Mouse (Mus musculus) limb, embryonic 15.5 days (tissue): ENCODE measurements at regions not wholly inside any gene's neighbourhood (a gene's known extent, or its start where the extent isn't known, plus 50 kb on each side); places are given as distances from the start of the nearest gene placed in this dataset.

Experiments used
- ATAC-seq: fragments of 200-750 bp; cut with Nextera tagmentation; 2 replicates; pipeline ENCODE4 v1.8.0; 2017; ENCODE audit warnings: low read depth, moderate TSS enrichment; ENCODE audit not compliant: insufficient number of reproducible peaks, low FRiP score, low TSS enrichment
- H3K27ac ChIP-seq: fragments of 300-500 bp; sonication (generic); 2 replicates; pipeline ENCODE4 v1.5.1; 2015; ENCODE audit warnings: moderate library complexity, mild to moderate bottlenecking, inconsistent platforms
- H3K27me3 ChIP-seq: fragments of 300-500 bp; sonication (generic); 2 replicates; pipeline ENCODE4 v1.6.1; 2015; ENCODE audit warnings: inconsistent platforms
- H3K36me3 ChIP-seq: fragments of 300-500 bp; sonication (generic); 2 replicates; pipeline ENCODE4 v1.6.1; 2015; ENCODE audit warnings: inconsistent platforms
- H3K4me1 ChIP-seq: fragments of 300-500 bp; sonication (generic); 2 replicates; pipeline ENCODE4 v1.6.1; 2015; ENCODE audit warnings: inconsistent platforms
- H3K4me2 ChIP-seq: fragments of 300-500 bp; sonication (generic); 2 replicates; pipeline ENCODE4 v1.6.1; 2015; ENCODE audit warnings: mild to moderate bottlenecking, inconsistent platforms
- H3K4me3 ChIP-seq: fragments of 300-500 bp; sonication (generic); 2 replicates; pipeline ENCODE4 v1.5.1; 2015; ENCODE audit warnings: mild to moderate bottlenecking, inconsistent platforms
- H3K9ac ChIP-seq: fragments of 300-500 bp; sonication (generic); 2 replicates; pipeline ENCODE4 v1.6.1; 2015; ENCODE audit warnings: inconsistent platforms
- H3K9me3 ChIP-seq: fragments of 300-500 bp; sonication (generic); 2 replicates; pipeline ENCODE4 v1.6.1; 2016; ENCODE audit warnings: inconsistent platforms
- WGBS: fragments of 180-500 bp; shearing (Covaris S2); methylation state at CpG from one replicate; pipeline ENCODE4 v1.1.7; 2015; 5-methylcytosine and 5-hydroxymethylcytosine counted together

GRCm38 (mm10) chr6:127362166-127362565, 84.5 kb upstream of the Parp11 start:
- ATAC-seq: no peak
- H3K9me3 ChIP-seq: no peaks in the 10 kb centered on the region
- no peak overlapping the region for H3K9ac ChIP-seq
- H3K4me3 ChIP-seq: no peak overlapping the region
- H3K36me3 ChIP-seq: no peaks in the 10 kb centered on the region
- H3K4me1 ChIP-seq: peaks cover 19% of the 10 kb centered on the region
- WGBS: 83% methylated on average over 5 of the region's 5 CpGs
- peaks cover 4% of the 10 kb centered on the region; the same call in 1 of the 2 replicates for H3K27me3 ChIP-seq
- H3K4me2 ChIP-seq: no peak overlapping the region
- no peak overlapping the region for H3K27ac ChIP-seq

- H3K4me2 ChIP-seq: no peak overlapping the region
- H3K36me3 ChIP-seq: no peaks in the 10 kb centered on the region
- H3K9me3 ChIP-seq: no peaks in the 10 kb centered on the region
- H3K27me3 ChIP-seq: peaks cover 4% of the 10 kb centered on the region; the same call in 1 of the 2 replicates
- ATAC-seq: no peak
- H3K4me3 ChIP-seq: no peak overlapping the region
- H3K9ac ChIP-seq: no peak overlapping the region
- H3K4me1 ChIP-seq: peaks cover 19% of the 10 kb centered on the region
- H3K27ac ChIP-seq: no peak overlapping the region
- 18% methylated on average over 8 of the region's 8 CpGs for WGBS
Observed at GRCm38 (mm10) chr6:127362966-127363752, 83.5 kb upstream of the Parp11 start.

- Histone ChIP-seq H3K27ac (no peak overlapping the region), H3K36me3 (no peaks in the 10 kb centered on the region), H3K9ac (no peak overlapping the region), H3K4me2 (no peak overlapping the region), H3K27me3 (peaks cover 4% of the 10 kb centered on the region; the same call in 1 of the 2 replicates), H3K9me3 (no peaks in the 10 kb centered on the region), H3K4me1 (peaks cover 16% of the 10 kb centered on the region), H3K4me3 (no peak overlapping the region)
- WGBS: 29% methylated on average over 7 of the region's 7 CpGs
- no peak for ATAC-seq
Observed at GRCm38 (mm10) chr6:127363871-127364590, 82.6 kb upstream of the Parp11 start.

GRCm38 (mm10) chr6:127364591-127365187, 82.0 kb upstream of the Parp11 start:
- no peaks in the 10 kb centered on the region for H3K36me3 ChIP-seq
- no peak for ATAC-seq
- peaks cover 12% of the 10 kb centered on the region for H3K4me1 ChIP-seq
- no peak overlapping the region for H3K27ac ChIP-seq
- no peak overlapping the region for H3K4me2 ChIP-seq
- H3K9me3 ChIP-seq: no peaks in the 10 kb centered on the region
- 71% methylated on average over 5 of the region's 5 CpGs for WGBS
- no peak overlapping the region for H3K4me3 ChIP-seq
- H3K9ac ChIP-seq: no peak overlapping the region
- peaks cover 4% of the 10 kb centered on the region; the same call in 1 of the 2 replicates for H3K27me3 ChIP-seq

- Histone ChIP-seq H3K9me3 (no peaks in the 10 kb centered on the region), H3K4me3 (no peak overlapping the region), H3K27me3 (peaks cover 4% of the 10 kb centered on the region; the same call in 1 of the 2 replicates), H3K4me2 (no peak overlapping the region), H3K36me3 (no peaks in the 10 kb centered on the region), H3K9ac (no peak overlapping the region), H3K27ac (no peak overlapping the region), H3K4me1 (peaks cover 11% of the 10 kb centered on the region)
- ATAC-seq: no peak
- 29% methylated on average over 7 of the region's 7 CpGs for WGBS
Observed at GRCm38 (mm10) chr6:127365246-127365645, 81.4 kb upstream of the Parp11 start.

GRCm38 (mm10) chr6:127365651-127366050, 81.0 kb upstream of the Parp11 start:
- H3K4me2 ChIP-seq: no peak overlapping the region
- H3K4me1 ChIP-seq: peaks cover 11% of the 10 kb centered on the region
- H3K9ac ChIP-seq: no peak overlapping the region
- H3K9me3 ChIP-seq: no peaks in the 10 kb centered on the region
- ATAC-seq: no peak
- 51% methylated on average over 2 of the region's 2 CpGs for WGBS
- H3K27me3 ChIP-seq: peaks cover 4% of the 10 kb centered on the region; the same call in 1 of the 2 replicates
- H3K36me3 ChIP-seq: no peaks in the 10 kb centered on the region
- H3K4me3 ChIP-seq: no peak overlapping the region
- H3K27ac ChIP-seq: no peak overlapping the region

- Histone ChIP-seq H3K4me3 (no peak overlapping the region), H3K9me3 (no peaks in the 10 kb centered on the region), H3K27ac (no peak overlapping the region), H3K36me3 (no peaks in the 10 kb centered on the region), H3K4me2 (no peak overlapping the region), H3K9ac (no peak overlapping the region), H3K27me3 (no peaks in the 10 kb centered on the region), H3K4me1 (peaks cover 6% of the 10 kb centered on the region; the same call in 1 of the 2 replicates)
- ATAC-seq: no peak
- WGBS: 81% methylated on average over 5 of the region's 5 CpGs
Observed at GRCm38 (mm10) chr6:127373052-127373451, 73.6 kb upstream of the Parp11 start.

- H3K9me3 ChIP-seq: no peaks in the 10 kb centered on the region
- no peak overlapping the region for H3K9ac ChIP-seq
- 80% methylated on average over 13 of the region's 13 CpGs for WGBS
- H3K27ac ChIP-seq: no peak overlapping the region
- no peak for ATAC-seq
- H3K4me1 ChIP-seq: peaks cover 6% of the 10 kb centered on the region; the same call in 1 of the 2 replicates
- no peaks in the 10 kb centered on the region for H3K27me3 ChIP-seq
- H3K4me2 ChIP-seq: no peak overlapping the region
- H3K36me3 ChIP-seq: no peaks in the 10 kb centered on the region
- H3K4me3 ChIP-seq: no peak overlapping the region
Observed at GRCm38 (mm10) chr6:127373797-127374463, 72.7 kb upstream of the Parp11 start.

- no peak overlapping the region for H3K27ac ChIP-seq
- ATAC-seq: no peak
- H3K4me3 ChIP-seq: no peak overlapping the region
- H3K9me3 ChIP-seq: no peaks in the 10 kb centered on the region
- 39% methylated on average over 12 of the region's 12 CpGs for WGBS
- no peaks in the 10 kb centered on the region for H3K27me3 ChIP-seq
- no peak overlapping the region for H3K9ac ChIP-seq
- no peaks in the 10 kb centered on the region for H3K36me3 ChIP-seq
- H3K4me2 ChIP-seq: no peak overlapping the region
- peaks cover 6% of the 10 kb centered on the region; the same call in 1 of the 2 replicates for H3K4me1 ChIP-seq
Observed at GRCm38 (mm10) chr6:127374464-127375143, 72.0 kb upstream of the Parp11 start.

GRCm38 (mm10) chr6:127375144-127375529, 71.5 kb upstream of the Parp11 start:
- Histone ChIP-seq H3K27ac (no peak overlapping the region), H3K36me3 (no peaks in the 10 kb centered on the region), H3K4me3 (no peak overlapping the region), H3K9me3 (no peaks in the 10 kb centered on the region), H3K27me3 (no peaks in the 10 kb centered on the region), H3K9ac (no peak overlapping the region), H3K4me2 (no peak overlapping the region), H3K4me1 (peaks cover 6% of the 10 kb centered on the region; the same call in 1 of the 2 replicates)
- no peak for ATAC-seq
- 73% methylated on average over 2 of the region's 2 CpGs for WGBS

- peaks cover 6% of the 10 kb centered on the region; the same call in 1 of the 2 replicates for H3K4me1 ChIP-seq
- 54% methylated on average over 8 of the region's 8 CpGs for WGBS
- no peaks in the 10 kb centered on the region for H3K9me3 ChIP-seq
- no peak overlapping the region for H3K4me2 ChIP-seq
- ATAC-seq: no peak
- H3K27ac ChIP-seq: no peak overlapping the region
- no peaks in the 10 kb centered on the region for H3K36me3 ChIP-seq
- no peak overlapping the region for H3K9ac ChIP-seq
- no peaks in the 10 kb centered on the region for H3K27me3 ChIP-seq
- H3K4me3 ChIP-seq: no peak overlapping the region
Observed at GRCm38 (mm10) chr6:127375711-127376199, 70.9 kb upstream of the Parp11 start.
